Mouse (Mus musculus): Measurements from ENCODE around the gene Cyp27a1.

GRCm38 (mm10) chr1:74726114-74726513 lies 12.7 kb downstream of the Cyp27a1 start:
- TF ChIP-seq MAFK (IDR thresholded peaks at IDR 0.05; ENCODE audit: insufficient read depth, low read depth, low read length): no peak
- TF ChIP-seq CHD2 (IDR thresholded peaks at IDR 0.05; ENCODE audit: low read depth, low read length): no peak

All from ES-E14 (cell line).